Mouse (Mus musculus) thymus, postnatal 14 days (tissue): Measurements from ENCODE around the gene Fgfr2.

Experiments
- DNase-seq: peaks from one replicate; pipeline ENCODE4 v3.0.0; 2021

The Fgfr2 gene

GRCm38 (mm10) chr7:132091551-132091950 is 1031.6 kb downstream of the Fgfr2 start:
- DNase-seq, result no peak

GRCm38 (mm10) chr7:132088606-132089005 is 1034.5 kb downstream of the Fgfr2 start:
- no peak for DNase-seq

GRCm38 (mm10) chr7:132088181-132088580 is 1035.0 kb downstream of the Fgfr2 start:
- no peak for DNase-seq

GRCm38 (mm10) chr7:132075825-132076224 is 1047.3 kb downstream of the Fgfr2 start:
- DNase-seq, result no peak

- DNase-seq, result no peak
Measured at GRCm38 (mm10) chr7:132074503-132074902, 1048.6 kb downstream of the Fgfr2 start.

GRCm38 (mm10) chr7:132070877-132071625 is 1052.1 kb downstream of the Fgfr2 start:
- DNase-seq, result no peak

- DNase-seq, result no peak
Measured at GRCm38 (mm10) chr7:132067951-132068350, 1055.2 kb downstream of the Fgfr2 start.

GRCm38 (mm10) chr7:132067511-132067910 is 1055.6 kb downstream of the Fgfr2 start:
- DNase-seq, result no peak

GRCm38 (mm10) chr7:132060116-132060515 is 1063.0 kb downstream of the Fgfr2 start:
- DNase-seq, result no peak

- no peak for DNase-seq
Measured at GRCm38 (mm10) chr7:132056565-132056964, 1066.6 kb downstream of the Fgfr2 start.

GRCm38 (mm10) chr7:132046662-132047061 is 1076.5 kb downstream of the Fgfr2 start:
- DNase-seq, result no peak

- DNase-seq, result no peak
Measured at GRCm38 (mm10) chr7:132031940-132032531, 1091.1 kb downstream of the Fgfr2 start.

- no peak for DNase-seq
Measured at GRCm38 (mm10) chr7:132026671-132027070, 1096.5 kb downstream of the Fgfr2 start.

GRCm38 (mm10) chr7:132025591-132025990 is 1097.6 kb downstream of the Fgfr2 start:
- DNase-seq, result no peak

GRCm38 (mm10) chr7:132015933-132016332 is 1107.2 kb downstream of the Fgfr2 start:
- DNase-seq, result no peak

GRCm38 (mm10) chr7:132015193-132015592 is 1108.0 kb downstream of the Fgfr2 start:
- no peak for DNase-seq

- DNase-seq, result no peak
Measured at GRCm38 (mm10) chr7:132013970-132014369, 1109.2 kb downstream of the Fgfr2 start.

- DNase-seq, result no peak
Measured at GRCm38 (mm10) chr7:132012969-132013679, 1110.0 kb downstream of the Fgfr2 start.

GRCm38 (mm10) chr7:132009002-132009401 is 1114.1 kb downstream of the Fgfr2 start:
- no peak for DNase-seq

- DNase-seq, result no peak
Measured at GRCm38 (mm10) chr7:132005996-132006696, 1117.0 kb downstream of the Fgfr2 start.

- no peak for DNase-seq
Measured at GRCm38 (mm10) chr7:131992873-131993272, 1130.3 kb downstream of the Fgfr2 start.

GRCm38 (mm10) chr7:131992226-131992625 is 1130.9 kb downstream of the Fgfr2 start:
- no peak for DNase-seq

- DNase-seq, result no peak
Measured at GRCm38 (mm10) chr7:131989056-131989455, 1134.1 kb downstream of the Fgfr2 start.
